Mouse (Mus musculus) regulatory T cell (primary cell): ENCODE data around the gene Olfr305.
"Not testable (repeated sequence)": the region's sequence is repeated elsewhere in the genome, so short reads cannot be mapped to it uniquely, and the experiment has no call there.

ENCODE experiments used
- in situ Hi-C: fragments of 300-600 bp; cut with MboI, MseI; formaldehyde crosslinking; loops from one replicate; pipeline ENCODE4 v1.15.1; 2025; ENCODE audit warnings: high pct_unique_total_duplicates

The Olfr305 gene

DNA sequence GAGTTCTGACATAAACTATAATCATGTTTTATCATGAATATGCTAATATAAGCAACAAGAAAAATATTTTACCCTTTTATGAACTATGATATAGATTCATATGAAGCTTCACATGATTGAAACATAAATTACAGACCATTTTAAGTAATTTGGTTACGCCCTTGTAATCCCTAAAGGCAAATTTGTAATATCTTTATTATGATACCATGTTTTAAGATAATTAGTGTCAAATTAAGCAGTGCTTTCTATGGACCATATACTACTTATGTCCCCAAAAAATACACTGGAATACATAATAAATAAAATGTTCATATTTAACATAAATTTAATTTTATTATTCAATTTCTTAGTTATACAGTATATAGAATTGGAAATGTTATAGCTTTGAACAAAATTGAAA is at the start of gene Olfr305:
Olfr305 (minus strand) TSS at position 101 of the 400 bp plus-strand sequence.
- in situ Hi-C loops, result no loop called here

- in situ Hi-C loops, result no loop called here
These were observed 36.8 kb upstream of the Olfr305 start, which contains the start of gene Olfr301 for GRCm38 (mm10) chr7:86403546-86403945. Gene Olfr301, plus strand, starts transcription at chr7:86403846.

DNA sequence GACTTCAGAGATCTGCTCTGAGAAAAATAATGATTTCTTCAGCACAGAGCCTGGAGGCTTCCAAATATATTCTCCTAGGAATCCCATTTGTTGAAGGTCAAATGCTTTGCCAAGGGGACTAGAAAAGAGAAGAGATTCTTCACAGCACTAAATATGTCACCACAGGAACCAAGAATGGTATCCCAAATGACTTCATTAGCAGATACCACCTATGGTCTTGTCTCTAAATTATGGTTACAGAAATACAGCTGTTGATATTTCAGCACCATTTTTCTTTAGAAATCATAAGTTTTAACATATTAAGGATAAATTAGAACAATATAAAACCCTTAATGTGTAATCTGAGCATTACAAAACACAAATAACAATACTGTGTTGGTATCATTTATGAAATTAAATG is 31.0 kb upstream of the Olfr305 start, which contains the start of gene Olfr303:
Olfr303 (minus strand) TSS at position 101 of the 400 bp plus-strand sequence.
- in situ Hi-C loops, result no loop called here

DNA sequence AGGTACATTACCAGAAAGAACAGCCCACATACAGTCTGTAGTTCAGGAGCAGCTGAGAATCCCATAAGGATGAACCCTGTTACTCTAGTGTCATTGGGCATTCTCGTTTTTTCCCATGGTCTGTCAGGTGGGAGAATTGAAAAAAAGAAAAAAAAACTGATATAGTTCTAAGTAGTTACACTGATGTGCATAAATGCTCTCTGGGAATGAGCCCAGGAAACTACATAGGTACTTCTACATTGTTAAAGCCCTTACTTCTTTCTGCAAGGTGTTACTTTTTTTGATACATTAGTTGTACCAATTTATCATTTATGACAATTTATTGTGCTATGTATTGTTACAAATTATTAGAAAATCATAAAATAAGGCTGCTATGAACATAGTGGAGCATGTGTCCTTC is 19.8 kb upstream of the Olfr305 start, which contains the start of gene Olfr304:
Olfr304 (minus strand) TSS at position 101 of the 400 bp plus-strand sequence.
- in situ Hi-C loops, result no loop called here

GRCm38 (mm10) chr7:86385769-86386168 is 19.0 kb upstream of the Olfr305 start:
- in situ Hi-C loops, result no loop called here

GRCm38 (mm10) chr7:86346296-86346695 is 20.4 kb downstream of the Olfr305 start:
- in situ Hi-C loops, result not testable (repeated sequence)

GRCm38 (mm10) chr7:86344253-86344652 is 22.5 kb downstream of the Olfr305 start:
- in situ Hi-C loops, result no loop called here

- in situ Hi-C loops, result no loop called here
These were observed 23.7 kb downstream of the Olfr305 start for GRCm38 (mm10) chr7:86342881-86343565.

DNA sequence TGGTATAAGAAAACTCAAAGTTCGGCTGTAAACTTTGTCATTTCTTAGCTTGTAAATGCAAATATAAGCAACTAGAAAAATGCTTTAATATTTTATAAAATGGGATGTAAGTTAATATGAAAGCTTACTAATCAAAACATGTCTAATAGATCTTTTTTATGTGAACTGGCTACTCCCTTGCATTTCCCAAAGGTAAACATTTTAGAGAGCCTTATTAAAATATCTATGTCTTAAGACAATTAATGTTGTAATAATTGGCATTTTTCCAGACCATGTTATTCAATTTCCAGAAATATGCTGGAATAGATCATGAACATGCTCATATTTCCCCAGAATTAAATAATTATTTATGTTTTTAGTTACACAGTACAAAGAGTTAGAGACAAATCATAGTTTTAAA is 29.2 kb downstream of the Olfr305 start, which contains the start of gene Olfr307:
Olfr307 (minus strand) TSS at position 101 of the 400 bp plus-strand sequence.
- in situ Hi-C loops, result no loop called here

DNA sequence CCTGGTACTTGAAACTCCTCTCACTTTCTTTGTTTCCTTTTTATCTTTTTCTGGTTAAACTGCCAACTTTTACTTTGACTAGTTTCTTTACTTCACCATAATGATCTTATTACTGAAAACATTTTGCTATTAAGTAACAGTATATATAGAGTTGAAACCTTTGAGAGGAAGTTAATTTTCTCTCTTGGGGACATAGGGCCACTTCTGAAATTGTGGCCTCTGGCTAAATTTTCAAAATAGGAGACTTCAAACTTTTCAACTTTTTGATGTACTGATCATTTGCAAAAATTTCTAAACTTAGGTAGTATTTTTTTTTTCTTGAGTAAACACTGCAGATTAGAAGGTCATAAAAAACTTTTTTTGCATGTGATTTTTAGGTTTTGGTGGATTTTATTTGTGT is 41.2 kb downstream of the Olfr305 start, which contains the start of gene Olfr308:
Olfr308 (minus strand) TSS at position 101 of the 400 bp plus-strand sequence.
- in situ Hi-C loops, result loop anchor here (10.0 kb wide), 1 partner anchor 1451 kb away; no protein-coding TSS in a partner anchor

DNA sequence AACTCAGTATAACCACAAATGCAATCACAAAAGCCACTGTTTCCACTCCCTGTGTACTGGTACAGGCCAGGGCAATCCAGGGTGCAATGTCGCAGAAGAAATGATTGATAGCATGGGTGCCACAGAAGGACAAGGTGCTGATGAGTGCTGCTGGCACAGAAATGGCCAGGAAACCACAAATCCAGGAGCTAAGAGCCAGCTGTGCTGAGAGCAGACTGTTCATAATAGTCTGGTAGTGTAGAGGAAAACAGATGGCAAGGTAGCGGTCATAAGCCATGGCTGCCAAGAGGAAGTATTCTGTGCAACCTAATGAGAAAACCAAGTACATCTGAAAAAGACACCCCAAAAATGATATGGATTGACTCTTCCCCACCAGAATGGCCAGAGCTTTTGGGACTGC is 45.4 kb downstream of the Olfr305 start:
- in situ Hi-C loops, result loop anchor here (10.0 kb wide), 1 partner anchor 1447 kb away; no protein-coding TSS in a partner anchor

DNA sequence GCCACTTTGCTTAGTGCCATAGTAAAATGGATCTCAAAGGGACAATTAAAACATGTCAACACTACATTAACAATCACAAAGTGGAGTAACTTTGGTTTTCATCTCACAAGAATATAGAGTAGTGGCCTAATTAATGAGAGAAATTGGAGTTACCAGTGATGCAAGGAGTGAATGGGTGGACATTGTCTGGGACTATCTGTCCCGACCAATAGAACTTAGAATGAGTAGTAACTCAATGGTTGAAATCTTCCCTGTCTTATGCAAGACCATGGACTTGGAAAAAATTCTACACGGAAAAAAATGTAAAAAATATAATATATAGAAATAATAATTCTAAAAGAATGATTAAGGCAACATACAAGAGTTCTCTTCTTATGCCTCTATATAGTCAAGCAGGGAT is 53.1 kb downstream of the Olfr305 start, which contains the start of gene Olfr309:
Olfr309 (minus strand) TSS at position 101 of the 400 bp plus-strand sequence.
- in situ Hi-C loops, result no loop called here
